Mouse (Mus musculus) G1E-ER4 (cell line): ENCODE data around the gene Mef2a. TPM values are rescaled to one million over a fixed set of nuclear protein-coding genes. Genes with fewer than 3 reads are reported as not detected.

ENCODE experiments used
- GATA1 ChIP-seq: IDR thresholded peaks from one replicate; pipeline ENCODE4 v1.8.0; 2012; ENCODE audit warnings: low read length, inconsistent platforms
- polyA plus RNA-seq: library from polyadenylated mRNA; stranded (reverse); fragments of >175 nt; gene quantifications from 2 replicates; pipeline ENCODE4 v1.2.3, GENCODE M21; 2012

Mef2a gene
- polyA plus RNA-seq, 1 experiment: 9.1 TPM

DNA sequence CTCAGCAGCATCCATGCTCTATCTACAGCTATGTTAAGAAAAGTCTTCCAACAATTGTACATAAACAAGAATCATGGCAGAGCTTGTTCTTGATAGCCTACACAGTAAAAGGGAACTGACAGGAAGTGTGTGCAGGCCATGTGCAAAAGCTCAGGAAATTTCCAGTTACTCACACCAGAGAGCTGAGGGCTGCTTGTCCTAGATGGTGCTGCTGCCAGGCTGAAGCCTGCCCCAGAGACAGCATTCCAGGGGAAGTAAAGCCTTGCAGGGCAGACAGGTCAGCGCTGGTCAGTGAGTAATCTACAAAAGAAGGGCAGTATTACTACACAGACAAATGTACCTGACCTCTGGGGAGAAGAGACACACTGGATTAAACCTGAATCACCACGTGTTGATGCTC lies 136.3 kb downstream of the Mef2a start:
- TF ChIP-seq GATA1: no peak

DNA sequence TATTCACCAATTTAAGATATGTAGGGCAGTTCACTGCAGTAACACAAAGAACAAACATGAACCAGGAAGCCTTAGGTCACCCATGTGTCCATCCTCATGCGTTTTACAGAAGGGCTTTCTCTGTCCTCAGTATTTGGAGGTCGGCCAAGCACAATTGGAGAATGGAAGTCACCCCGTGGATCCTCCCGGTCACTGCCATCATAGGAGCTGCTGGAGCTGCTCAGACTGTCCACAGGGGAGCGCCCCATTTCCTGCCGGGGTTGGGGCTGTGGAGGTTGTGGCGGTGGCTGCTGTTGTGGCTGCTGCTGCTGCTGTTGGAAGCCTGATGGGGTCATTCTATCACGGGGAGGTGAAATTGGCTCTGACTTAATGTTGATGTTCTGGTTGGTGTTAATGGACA lies 137.9 kb downstream of the Mef2a start:
- TF ChIP-seq GATA1: no peak

DNA sequence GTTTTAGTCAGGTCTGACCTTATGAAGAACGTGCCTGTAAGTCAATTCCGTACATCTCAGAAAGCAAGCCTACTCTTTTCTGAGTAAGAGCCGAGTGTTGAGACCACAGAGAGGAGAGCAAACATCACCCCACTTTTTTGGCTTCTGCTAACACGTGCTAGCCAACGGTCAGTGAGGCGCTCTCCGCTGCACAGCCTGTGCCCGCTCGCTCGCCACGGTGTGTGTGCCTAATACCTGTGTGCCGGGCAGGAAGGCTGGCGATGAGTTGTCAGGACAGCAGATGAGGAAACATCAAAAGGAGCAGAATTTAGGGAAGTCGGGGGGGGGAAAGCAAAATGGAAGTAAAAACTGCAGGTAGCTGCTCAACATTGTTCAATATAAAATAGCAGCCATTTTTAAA lies 140.2 kb downstream of the Mef2a start:
- TF ChIP-seq GATA1: no peak

DNA sequence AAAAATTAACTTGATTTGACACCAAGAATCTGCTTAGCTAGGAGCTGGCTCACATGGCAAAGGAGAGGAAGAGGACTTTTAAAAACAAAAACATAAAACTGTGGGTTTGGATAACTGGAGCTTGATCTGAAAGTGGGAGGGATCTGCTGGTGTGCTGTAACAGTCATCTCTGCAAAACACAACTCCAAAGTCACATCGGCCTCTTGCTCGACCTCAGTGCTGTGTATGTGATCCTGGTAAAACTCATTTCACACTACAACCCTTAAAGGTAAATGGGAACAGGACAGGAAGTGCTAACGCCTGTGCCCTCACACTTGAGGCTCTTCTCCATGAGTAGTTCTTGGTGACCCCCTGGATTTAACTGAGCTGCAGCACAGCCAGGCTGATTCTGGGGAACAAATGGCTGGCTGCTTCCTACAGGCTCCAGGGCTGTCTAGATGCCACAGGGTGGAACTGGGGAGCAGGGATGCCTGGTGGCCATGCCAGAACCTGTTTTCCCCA lies 142.0 kb downstream of the Mef2a start:
- no peak for TF ChIP-seq GATA1

DNA sequence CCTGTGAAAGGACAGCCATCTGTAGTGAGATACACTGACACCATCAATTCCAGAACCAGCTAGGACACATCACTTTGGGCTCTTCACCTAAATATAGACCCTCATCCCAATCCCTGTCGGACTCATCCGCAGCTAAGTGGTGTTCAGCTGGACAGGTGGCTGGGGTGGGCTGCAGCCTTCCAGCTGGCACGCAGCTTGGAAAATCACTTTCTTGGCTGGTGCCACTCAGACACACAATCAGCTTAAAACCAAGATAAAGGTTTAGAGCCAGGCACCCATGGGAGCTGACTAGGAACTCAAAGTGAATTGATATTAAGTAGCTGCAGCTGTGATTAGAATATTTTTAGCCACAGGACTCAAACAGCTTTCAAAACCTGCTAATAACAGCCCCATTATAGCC lies 142.4 kb downstream of the Mef2a start:
- TF ChIP-seq GATA1: no peak

DNA sequence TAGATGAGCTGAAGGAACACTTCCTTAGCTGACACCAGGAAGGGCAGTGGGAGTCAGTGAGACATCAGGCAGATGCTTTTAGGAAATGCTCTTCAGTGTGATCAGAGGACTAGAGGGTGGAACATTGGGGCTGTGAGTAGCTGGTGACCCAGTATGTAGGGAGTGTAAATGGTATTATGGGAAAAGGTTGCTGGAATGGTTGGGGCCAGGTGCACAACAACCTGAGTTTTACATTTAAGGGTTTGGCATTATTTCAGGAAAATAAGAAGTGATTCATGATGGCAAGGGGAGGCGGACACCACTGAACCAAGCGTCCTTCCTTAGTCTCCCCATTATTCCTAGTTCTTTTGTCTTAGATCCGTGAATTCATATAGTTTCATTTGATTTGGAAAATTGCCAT lies 143.0 kb downstream of the Mef2a start:
- TF ChIP-seq GATA1: no peak

DNA sequence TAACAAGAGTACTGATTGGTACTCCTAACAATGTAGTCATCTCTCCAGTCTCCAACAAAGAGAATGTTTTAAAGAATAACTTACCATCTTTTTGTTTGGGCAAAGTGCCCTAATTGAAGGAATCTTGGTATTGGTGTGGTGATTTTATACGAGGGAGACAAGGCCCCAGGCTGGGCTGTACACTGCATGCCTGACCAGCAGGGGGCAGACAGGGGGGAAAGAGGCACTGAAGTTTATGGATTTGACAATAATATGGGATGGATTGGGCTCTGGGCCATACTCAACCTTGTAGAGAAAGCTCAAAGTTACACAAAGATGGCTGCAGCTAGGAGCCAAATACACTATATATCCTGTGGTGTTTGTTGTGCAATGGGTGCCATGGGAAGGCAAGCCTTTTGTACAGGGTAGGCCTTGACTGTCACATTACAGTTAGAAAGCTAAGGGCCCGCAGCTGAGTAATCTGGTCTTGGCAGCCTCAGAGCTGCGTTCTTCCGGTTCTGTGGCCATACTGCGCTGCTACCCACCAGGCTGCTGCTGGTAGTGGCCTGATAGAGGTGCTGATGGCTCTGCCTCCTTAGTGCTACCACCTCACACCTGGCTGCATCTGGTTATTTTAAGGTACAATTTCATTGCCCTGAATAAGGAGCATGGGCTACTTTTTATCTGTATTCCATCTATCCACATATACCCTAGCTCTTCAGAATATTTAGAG lies 143.6 kb downstream of the Mef2a start:
- no peak for TF ChIP-seq GATA1

DNA sequence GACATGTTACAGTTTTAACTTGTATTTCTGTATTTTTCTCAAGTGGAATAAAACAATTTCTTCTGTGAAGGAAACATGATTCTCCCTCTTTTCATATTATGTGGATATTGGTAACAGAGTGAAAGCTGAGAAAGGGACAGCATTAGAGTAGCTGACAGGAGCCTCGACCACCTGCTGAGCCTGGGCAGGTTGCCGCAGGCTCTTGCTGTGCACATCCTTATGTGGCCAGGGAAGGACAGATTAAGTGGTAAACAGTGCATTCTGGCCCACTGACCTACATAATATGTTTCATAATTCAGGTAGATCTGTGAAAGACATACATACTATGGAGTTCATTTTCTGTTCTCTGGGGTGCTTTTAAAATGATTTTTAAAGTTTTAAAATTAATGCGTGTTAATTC lies 144.3 kb downstream of the Mef2a start:
- no peak for TF ChIP-seq GATA1

DNA sequence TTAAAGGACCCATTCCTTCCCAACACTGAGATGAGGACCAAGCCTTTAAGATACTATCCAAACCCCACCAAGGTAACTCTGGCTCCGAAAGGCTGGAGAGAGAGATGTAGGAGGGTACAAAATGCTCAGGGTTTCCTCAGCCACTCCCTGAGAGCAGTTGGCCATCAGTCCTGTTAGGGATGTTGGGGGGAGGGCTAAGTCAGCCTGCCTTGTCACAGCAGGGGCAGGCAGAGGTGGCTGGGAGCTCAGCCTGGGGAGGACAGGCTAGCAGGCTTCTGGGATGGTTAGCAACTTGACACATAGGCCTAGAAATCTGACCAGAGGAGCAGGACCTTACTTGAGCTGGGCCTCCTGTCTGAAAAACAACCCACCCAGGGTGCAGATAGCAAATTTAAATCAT lies 145.1 kb downstream of the Mef2a start:
- TF ChIP-seq GATA1: no peak

DNA sequence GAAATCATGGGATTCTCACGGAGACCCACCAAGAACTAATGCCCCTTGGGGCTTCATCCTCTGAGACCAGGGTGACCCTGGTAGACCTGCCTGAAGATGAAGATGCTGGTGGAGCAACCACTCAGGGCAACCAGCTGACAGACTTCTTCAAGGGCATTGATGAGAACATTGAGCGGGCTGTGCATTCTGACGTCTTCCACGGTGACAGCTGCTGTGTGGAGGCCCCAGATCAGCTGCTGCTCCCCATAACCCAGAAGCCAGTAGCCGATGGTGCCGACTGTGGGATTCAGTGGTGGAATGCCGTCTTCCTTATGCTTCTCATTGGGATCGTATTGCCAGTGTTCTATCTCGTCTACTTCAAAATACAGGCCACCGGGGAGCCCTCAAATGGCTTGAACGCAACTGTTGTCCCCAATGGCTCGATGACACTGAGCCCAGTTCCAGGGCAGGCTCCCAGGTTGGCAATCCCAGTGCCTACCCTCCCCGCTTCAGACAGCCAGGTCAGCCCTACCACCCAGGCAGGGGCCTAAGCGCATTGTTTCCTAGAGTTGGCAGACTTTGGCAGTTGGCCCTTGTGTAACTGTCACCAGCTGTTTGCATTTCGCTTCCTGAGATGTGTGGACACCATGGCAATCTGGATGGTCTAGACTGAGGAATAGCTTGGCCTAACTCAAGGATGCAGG lies 146.6 kb downstream of the Mef2a start:
- TF ChIP-seq GATA1: no peak

DNA sequence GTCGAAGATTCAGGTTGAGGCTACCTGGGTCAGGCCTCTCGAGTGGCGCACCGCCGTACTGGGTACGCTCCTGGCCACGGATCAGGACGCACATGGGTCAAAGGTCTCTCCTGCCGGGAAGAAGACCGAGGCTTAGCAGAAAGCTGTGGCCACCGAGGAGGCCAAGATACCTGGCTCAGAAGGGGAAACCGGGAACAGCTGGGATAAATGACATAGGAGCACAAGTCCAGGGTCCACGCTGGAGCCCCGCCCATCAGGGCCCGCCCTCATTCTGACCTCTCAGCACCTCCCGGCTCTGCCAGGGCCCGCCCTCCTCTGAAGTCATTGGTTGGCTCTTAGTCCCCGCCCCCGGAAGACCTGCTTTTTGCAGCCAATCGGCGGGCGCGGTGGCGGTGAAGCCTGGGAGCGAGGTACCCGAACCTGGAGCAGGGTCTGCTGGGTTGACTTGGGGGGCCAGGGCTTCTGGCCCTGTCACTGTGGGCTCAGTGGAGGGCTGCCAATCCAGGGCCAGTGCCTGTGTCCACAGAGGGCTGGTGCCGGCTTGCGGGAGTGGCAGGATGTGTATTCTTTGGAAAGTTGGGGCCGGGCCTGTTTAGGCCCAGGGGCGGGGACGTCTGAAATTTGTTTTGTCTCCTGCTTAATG lies 150.3 kb downstream of the Mef2a start, which contains the start of gene Lysmd4:
Gene Lysmd4, plus strand, starts transcription at position 325 of the 643 bp plus-strand sequence.
- TF ChIP-seq GATA1: no peak

DNA sequence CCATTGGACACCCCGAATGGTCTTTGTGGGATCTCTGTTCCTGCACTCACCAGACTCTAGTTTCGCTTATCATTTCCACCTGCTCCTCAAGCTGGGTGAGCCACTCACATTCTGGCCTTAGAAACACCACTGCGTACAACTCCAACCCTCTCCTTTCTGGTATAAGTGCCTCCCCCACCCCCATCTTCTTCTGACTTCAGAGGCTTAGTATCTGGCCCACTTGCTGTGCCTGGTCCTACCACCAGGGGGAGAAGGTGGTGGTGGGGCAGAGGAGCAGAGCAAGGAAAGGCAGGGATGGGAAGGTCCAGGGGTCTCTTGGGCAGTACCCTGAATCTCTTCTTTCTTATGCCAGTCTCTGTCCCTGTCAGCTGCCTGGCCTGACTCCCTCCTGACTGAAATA lies 155.6 kb downstream of the Mef2a start:
- no peak for TF ChIP-seq GATA1

DNA sequence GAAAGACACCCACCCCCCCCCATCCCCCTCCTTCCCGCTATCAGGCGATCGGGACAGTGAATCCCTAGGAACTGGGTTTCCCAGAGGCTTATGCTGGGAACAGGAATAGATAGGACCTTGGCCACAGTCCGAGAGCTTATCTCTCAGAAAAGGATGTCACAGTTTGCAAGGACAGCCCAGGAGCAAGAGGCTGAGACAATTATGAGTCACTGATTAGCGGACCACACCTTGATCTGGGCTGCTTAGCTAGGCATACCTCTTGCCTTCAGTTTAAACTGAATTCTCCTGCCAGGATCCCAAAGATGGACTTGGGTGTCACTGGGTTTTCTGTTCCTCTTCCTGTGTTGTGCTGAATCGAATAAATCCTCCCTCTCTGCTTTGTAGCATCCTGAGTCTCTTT lies 156.3 kb downstream of the Mef2a start:
- no peak for TF ChIP-seq GATA1

DNA sequence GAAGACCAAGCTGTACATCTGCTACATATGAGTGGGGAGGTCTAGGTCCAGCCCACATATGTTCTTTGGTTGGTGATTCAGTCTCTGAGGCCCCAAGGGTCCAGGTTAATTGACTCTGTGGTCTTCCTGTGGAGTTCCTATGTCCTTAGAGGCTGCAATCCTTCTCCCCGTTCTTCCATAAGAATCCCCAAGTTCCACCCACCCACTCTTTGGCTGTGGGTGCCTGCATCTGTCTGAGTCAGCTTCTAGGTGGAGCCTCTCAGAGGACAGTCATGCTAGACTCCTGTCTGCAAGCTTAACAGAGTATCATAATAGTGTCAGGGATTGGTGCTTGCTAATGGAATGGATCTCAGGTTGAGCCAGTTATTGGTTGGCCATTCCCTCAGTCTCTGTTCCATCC lies 159.1 kb downstream of the Mef2a start:
- TF ChIP-seq GATA1: no peak

DNA sequence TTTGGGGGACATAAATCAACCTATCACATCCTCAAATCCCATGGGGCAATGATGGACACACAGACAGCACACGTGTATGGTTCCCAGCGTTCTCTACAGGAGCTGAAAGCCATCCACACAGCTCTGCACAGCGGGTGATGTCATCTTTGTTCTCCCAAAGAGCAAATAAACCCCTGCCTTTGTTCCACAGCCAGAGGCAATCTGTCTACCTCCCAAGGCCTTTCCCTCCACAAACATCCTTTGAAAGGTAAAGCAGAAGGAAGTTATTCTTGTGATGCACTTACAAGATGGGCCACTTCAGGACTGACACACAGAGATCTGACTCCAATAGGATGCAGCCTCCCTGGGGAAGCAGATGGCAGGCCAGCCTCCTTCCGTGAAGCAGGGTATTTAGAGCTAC lies 160.7 kb downstream of the Mef2a start:
- TF ChIP-seq GATA1: no peak

DNA sequence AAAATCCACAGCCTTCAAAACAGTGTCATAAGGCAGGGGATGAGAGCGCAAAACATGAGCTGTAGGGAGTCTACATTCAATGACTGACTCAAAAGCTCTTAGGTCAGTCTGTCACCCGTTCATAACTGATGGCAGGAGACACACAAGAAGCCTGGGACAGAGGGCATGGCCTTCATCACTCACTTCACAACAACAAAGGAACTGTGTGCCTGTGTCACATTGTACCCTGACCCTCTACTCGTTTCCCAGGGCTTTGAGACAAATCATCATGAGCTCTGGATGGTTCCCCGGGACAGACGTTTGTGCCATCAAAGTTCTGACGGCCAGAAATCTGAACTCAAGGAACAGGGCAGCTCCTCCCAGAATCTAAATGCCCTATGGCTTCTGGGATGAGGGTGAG lies 161.3 kb downstream of the Mef2a start:
- TF ChIP-seq GATA1: no peak
